Mouse (Mus musculus): Measurements from ENCODE around the gene Upk1a. TPM values are rescaled to one million over a fixed set of nuclear protein-coding genes. Genes with fewer than 3 reads are reported as not detected.

Upk1a gene
- polyA plus RNA-seq (2015; fragmentation: Nextera tagmentation; extraction: Ambion mirVana), result 6.8 and 7.4 TPM in 2 replicates

DNA sequence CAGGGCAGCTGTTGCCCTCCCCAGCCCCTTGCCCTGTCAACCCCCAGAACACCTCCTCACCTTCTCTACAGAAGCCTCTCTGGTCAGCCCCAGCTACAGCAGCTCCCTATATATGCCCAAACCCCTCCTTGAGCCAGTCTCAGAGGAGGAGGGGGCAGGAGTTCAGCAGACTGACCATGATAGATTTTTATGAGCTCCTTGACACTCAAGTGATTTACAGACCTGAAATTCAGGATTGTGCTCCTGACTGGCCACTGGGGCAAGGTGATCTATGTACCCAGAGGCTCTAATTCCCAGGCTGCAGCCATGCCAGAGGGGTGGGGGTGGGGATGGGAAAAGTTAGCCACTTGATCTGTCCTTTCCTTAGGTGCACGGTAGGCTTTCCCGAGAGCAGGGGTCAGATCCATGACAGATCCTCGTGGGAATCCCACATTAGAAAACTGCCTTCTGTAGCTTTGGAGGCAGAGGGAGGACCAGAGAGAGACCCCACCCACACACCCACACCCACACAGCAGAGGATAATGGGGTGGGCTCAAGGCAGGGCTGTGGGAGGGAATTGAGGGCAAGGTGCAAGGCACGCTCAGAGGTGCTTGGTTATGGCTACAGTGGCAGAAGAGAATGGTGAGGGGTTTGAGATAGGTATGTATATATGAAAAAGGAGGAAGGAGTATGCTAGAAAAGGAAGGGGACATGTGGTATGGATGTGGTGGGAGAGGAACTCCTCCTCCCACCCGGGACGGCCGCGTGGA lies at the start of gene Upk1a:
Upk1a (minus strand) TSS at position 194 of the 749 bp plus-strand sequence.
- Histone ChIP-seq H3K27ac (no peak within 1 kb of the TSS), H3K36me3 (peaks cover 17% of the 10 kb centered on the region), H3K27me3 (replicated peaks) (no peaks in the 10 kb centered on the region), H3K4me3 (replicated peaks) (no peak within 1 kb of the TSS), H3K4me2 (no peak within 1 kb of the TSS), H3K4me1 (no peaks in the 10 kb centered on the region), H3K9me3 (no peaks in the 10 kb centered on the region), H3K9ac (no peak within 1 kb of the TSS)
- ATAC-seq (ENCODE audit: insufficient read depth, low FRiP score, low read depth), result peak; percentile 24; the same call in 1 of the 2 replicates
- 57% methylated on average over 8 of the region's 8 CpGs for WGBS

DNA sequence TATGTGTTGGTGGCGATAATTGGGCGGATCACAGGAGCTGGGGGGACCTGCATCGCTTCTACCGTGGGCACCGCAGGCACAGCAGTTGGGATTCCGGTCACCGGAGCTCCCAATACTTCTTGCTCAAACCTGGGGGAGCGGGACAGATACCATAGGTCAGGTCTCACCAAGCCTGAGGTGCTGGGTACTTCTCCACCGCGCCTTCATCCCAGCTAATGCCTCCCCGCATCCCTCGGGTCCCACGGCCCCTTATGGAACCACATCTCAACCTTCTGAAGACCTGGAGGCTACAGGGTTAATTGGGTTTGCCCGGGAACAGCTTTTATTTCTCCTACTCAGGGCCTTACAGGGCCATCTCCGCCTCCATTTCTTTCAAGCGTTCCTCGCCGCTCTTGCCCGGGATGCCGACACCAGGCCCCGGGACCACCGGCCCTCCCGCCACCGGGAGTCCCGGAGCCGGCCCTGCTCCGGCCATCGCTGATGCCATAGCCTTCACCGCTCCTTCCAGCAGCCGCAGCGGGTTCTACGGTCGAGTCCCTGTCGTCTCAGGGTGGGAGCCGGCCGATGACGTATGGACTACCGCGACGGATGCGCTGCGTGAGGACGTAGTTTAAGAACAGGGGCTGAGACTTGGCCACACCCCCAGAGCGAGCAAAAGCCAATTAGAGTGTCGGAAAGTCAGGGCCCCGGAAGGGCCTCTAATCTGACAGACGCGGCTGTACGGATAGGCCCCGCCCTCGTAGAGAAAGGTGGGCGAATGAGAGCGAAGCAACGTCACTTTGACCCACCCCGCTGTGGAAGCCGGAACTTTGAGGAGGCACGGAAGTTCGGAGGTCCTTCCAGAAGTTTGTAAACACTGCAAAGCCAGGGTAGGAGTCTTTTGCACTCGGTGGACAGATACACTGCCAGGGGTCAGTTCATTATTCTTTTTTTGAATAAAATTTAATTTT lies 37.2 kb upstream of the Upk1a start, which contains the start of gene Rbm42:
Rbm42 (minus strand) TSS at position 727 of the 950 bp plus-strand sequence.
- peak; percentile 99 for ATAC-seq (ENCODE audit: insufficient read depth, low FRiP score, low read depth)
- 1% methylated on average over 59 of the region's 59 CpGs for WGBS
- H3K4me2 ChIP-seq, result peak within 1 kb of the TSS; percentile 92
- H3K27me3 ChIP-seq (replicated peaks), result no peaks in the 10 kb centered on the region
- 0 out of 2 replicates have a peak, but pooled peaks cover 10% of the 10 kb centered on the region for H3K4me1 ChIP-seq
- peak within 1 kb of the TSS; percentile 57; the same call in 1 of the 2 replicates for H3K27ac ChIP-seq
- H3K9me3 ChIP-seq, result no peaks in the 10 kb centered on the region
- H3K4me3 ChIP-seq (replicated peaks), result peak within 1 kb of the TSS; percentile 99
- H3K36me3 ChIP-seq, result peaks cover 33% of the 10 kb centered on the region
- H3K9ac ChIP-seq, result peak within 1 kb of the TSS; percentile 99

GRCm38 (mm10) chr7:30639083-30639482 lies 26.4 kb upstream of the Upk1a start:
- peaks cover 33% of the 10 kb centered on the region for H3K36me3 ChIP-seq
- peaks cover 10% of the 10 kb centered on the region; the same call in 1 of the 2 replicates for H3K4me1 ChIP-seq
- no peak overlapping the region for H3K4me3 ChIP-seq (replicated peaks)
- peaks cover 23% of the 10 kb centered on the region for H3K27me3 ChIP-seq (replicated peaks)
- WGBS, result 18% methylated on average over 4 of the region's 4 CpGs
- H3K27ac ChIP-seq, result no peak overlapping the region
- H3K9ac ChIP-seq, result no peak overlapping the region
- H3K4me2 ChIP-seq, result no peak overlapping the region
- H3K9me3 ChIP-seq, result no peaks in the 10 kb centered on the region
- no peak for ATAC-seq (ENCODE audit: insufficient read depth, low FRiP score, low read depth)

DNA sequence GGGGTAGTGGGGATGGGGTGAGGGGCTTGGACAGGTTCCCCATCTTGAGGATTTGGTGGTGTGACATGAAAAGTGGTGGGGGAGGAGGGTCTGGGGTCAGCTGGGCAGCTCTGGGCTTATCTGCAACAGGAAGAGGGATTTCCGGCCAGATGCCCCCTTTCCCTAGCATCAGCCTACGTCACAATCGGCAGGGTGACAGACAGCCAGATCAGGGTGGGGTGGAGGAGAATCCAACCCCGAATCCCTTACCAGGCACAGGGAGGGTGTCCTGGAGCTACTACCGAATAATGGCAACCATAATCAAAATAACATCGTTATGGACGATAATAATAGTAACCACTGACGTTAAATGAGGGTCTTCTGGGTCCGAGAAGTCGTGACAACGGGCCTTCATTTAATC lies 23.7 kb upstream of the Upk1a start:
- Histone ChIP-seq H3K9ac (no peak overlapping the region), H3K4me1 (peaks cover 15% of the 10 kb centered on the region; the same call in 1 of the 2 replicates), H3K36me3 (peaks cover 10% of the 10 kb centered on the region), H3K4me3 (replicated peaks) (no peak overlapping the region), H3K27me3 (replicated peaks) (peaks cover 45% of the 10 kb centered on the region), H3K27ac (no peak overlapping the region), H3K4me2 (no peak overlapping the region), H3K9me3 (no peaks in the 10 kb centered on the region)
- 21% methylated on average over 11 of the region's 11 CpGs for WGBS
- no peak for ATAC-seq (ENCODE audit: insufficient read depth, low FRiP score, low read depth)

DNA sequence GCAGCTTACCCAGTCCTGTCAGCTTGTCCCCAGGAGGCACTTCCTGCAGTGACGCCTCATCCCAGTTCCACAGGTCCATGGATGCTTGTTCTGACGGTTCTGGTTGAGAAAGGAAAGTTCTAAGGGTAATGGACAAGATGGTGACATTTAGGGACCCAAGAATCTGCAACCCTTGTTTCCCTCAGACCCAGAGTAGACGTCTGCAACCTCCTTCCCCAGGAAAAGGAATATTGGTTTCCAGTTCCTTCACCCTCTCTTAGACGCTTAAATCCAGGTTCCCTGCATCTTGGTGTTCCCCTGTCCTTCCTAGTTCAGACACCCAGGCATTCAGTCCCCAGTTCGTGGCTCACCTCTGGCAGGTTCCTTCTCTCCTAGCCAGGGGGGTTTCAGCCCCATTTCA lies 23.1 kb upstream of the Upk1a start, which contains the start of gene Etv2:
Etv2 (minus strand) TSS at position 101 of the 400 bp plus-strand sequence.
- WGBS, result 4% methylated on average over 5 of the region's 5 CpGs
- Histone ChIP-seq H3K9me3 (no peaks in the 10 kb centered on the region), H3K27ac (no peak within 1 kb of the TSS), H3K27me3 (replicated peaks) (peaks cover 45% of the 10 kb centered on the region), H3K9ac (no peak within 1 kb of the TSS), H3K36me3 (0 out of 2 replicates have a peak, but pooled peaks cover 4% of the 10 kb centered on the region), H3K4me2 (peak within 1 kb of the TSS; percentile 46), H3K4me1 (peaks cover 15% of the 10 kb centered on the region; the same call in 1 of the 2 replicates), H3K4me3 (replicated peaks) (peak within 1 kb of the TSS; percentile 22; the same call in 1 of the 2 replicates)
- ATAC-seq (ENCODE audit: insufficient read depth, low FRiP score, low read depth), result no peak

GRCm38 (mm10) chr7:30634621-30635020 lies 22.0 kb upstream of the Upk1a start:
- Histone ChIP-seq H3K9me3 (no peaks in the 10 kb centered on the region), H3K27ac (no peak overlapping the region), H3K4me2 (peak overlapping the region; percentile 46), H3K4me3 (replicated peaks) (peak overlapping the region; percentile 22; the same call in 1 of the 2 replicates), H3K27me3 (replicated peaks) (peaks cover 45% of the 10 kb centered on the region), H3K9ac (no peak overlapping the region), H3K4me1 (peaks cover 15% of the 10 kb centered on the region; the same call in 1 of the 2 replicates), H3K36me3 (no peaks in the 10 kb centered on the region)
- peak; percentile 70 for ATAC-seq (ENCODE audit: insufficient read depth, low FRiP score, low read depth)
- WGBS, result under 1% methylated on average over 20 of the region's 20 CpGs

GRCm38 (mm10) chr7:30633762-30634412 lies 21.2 kb upstream of the Upk1a start:
- peak overlapping the region; percentile 11; the same call in 1 of the 2 replicates for H3K4me2 ChIP-seq
- peaks cover 45% of the 10 kb centered on the region for H3K27me3 ChIP-seq (replicated peaks)
- no peak overlapping the region for H3K9ac ChIP-seq
- no peak for ATAC-seq (ENCODE audit: insufficient read depth, low FRiP score, low read depth)
- no peak overlapping the region for H3K4me3 ChIP-seq (replicated peaks)
- WGBS, result 5% methylated on average over 26 of the region's 27 CpGs
- no peak overlapping the region for H3K27ac ChIP-seq
- H3K36me3 ChIP-seq, result no peaks in the 10 kb centered on the region
- peaks cover 15% of the 10 kb centered on the region; the same call in 1 of the 2 replicates for H3K4me1 ChIP-seq
- H3K9me3 ChIP-seq, result no peaks in the 10 kb centered on the region

GRCm38 (mm10) chr7:30629013-30629412 lies 16.4 kb upstream of the Upk1a start:
- H3K4me3 ChIP-seq (replicated peaks), result no peak overlapping the region
- peaks cover 21% of the 10 kb centered on the region for H3K27me3 ChIP-seq (replicated peaks)
- H3K36me3 ChIP-seq, result peaks cover 4% of the 10 kb centered on the region; the same call in 1 of the 2 replicates
- ATAC-seq (ENCODE audit: insufficient read depth, low FRiP score, low read depth), result no peak
- H3K9me3 ChIP-seq, result no peaks in the 10 kb centered on the region
- no peak overlapping the region for H3K27ac ChIP-seq
- H3K4me2 ChIP-seq, result no peak overlapping the region
- H3K4me1 ChIP-seq, result peaks cover 12% of the 10 kb centered on the region
- H3K9ac ChIP-seq, result no peak overlapping the region

GRCm38 (mm10) chr7:30626647-30627046 lies 14.0 kb upstream of the Upk1a start:
- Histone ChIP-seq H3K27me3 (replicated peaks) (no peaks in the 10 kb centered on the region), H3K9me3 (no peaks in the 10 kb centered on the region), H3K4me2 (no peak overlapping the region; the same call in 1 of the 2 replicates), H3K27ac (no peak overlapping the region), H3K4me3 (replicated peaks) (no peak overlapping the region), H3K4me1 (peaks cover 8% of the 10 kb centered on the region), H3K36me3 (peaks cover 17% of the 10 kb centered on the region), H3K9ac (no peak overlapping the region)
- 83% methylated on average over 5 of the region's 5 CpGs for WGBS
- no peak for ATAC-seq (ENCODE audit: insufficient read depth, low FRiP score, low read depth)

DNA sequence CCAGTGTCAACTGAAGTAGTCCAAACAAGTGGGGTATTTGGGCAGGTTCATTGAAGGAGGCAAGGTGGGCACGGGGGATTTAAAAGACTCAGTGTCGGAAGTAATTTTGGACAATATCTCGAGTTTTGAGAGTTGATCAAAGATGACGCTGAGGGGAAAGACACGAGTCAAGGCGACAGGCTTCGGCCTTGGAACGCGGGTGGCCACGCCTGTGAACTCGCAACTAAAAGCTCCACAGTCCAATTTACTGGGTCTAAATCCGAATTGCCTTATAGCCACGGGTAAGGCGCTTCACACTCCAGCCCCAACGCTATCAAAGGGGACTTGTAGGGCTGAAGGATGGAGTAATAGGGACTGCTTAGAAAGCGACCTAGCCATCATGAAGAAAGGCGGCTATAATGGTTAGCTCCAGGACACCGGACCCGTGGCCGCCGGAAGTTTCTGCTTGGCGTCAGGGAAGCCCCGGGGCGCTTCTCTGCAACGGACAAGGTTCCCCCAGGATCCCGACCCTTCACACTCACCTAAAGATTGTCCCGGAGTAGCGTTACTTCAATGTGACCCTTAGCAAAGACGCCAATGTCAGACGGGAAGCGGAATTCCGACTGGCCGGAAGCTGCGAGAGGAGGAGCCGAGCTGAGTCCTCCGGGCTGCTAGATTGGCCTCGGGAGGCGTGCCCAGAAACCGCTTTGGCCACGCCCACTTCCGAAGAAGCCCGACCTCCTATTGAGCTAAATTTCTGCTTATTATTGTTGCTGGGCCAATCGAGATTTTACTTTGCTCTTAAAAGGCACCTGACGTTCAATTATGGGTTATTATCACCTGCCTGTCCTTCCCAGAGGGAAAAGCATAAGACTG lies 13.1 kb upstream of the Upk1a start, which contains the start of gene Cox6b1:
Cox6b1 (minus strand) TSS at position 622 of the 855 bp plus-strand sequence.
- Histone ChIP-seq H3K4me1 (peaks cover 8% of the 10 kb centered on the region), H3K4me3 (replicated peaks) (peak within 1 kb of the TSS; percentile 72), H3K4me2 (peak within 1 kb of the TSS; percentile 66), H3K9ac (peak within 1 kb of the TSS; percentile 72), H3K27me3 (replicated peaks) (no peaks in the 10 kb centered on the region), H3K9me3 (no peaks in the 10 kb centered on the region), H3K27ac (peak within 1 kb of the TSS; percentile 46; the same call in 1 of the 2 replicates), H3K36me3 (peaks cover 17% of the 10 kb centered on the region)
- peak; percentile 89 for ATAC-seq (ENCODE audit: insufficient read depth, low FRiP score, low read depth)
- under 1% methylated on average over 44 of the region's 44 CpGs for WGBS
